Mouse (Mus musculus) brain, adult 10 weeks (tissue): ENCODE measurements around the gene Tpsab1. TPM values are rescaled to one million over a fixed set of nuclear protein-coding genes. Genes with fewer than 3 reads are reported as not detected.

Experiments
- polyA plus RNA-seq: library from polyadenylated mRNA; stranded (reverse); fragments of 350-450 nt; fragmentation: Illumina TruSeq; extraction: RNeasy Lipid Tissue Mini Kit (QIAGEN cat#74804); gene quantifications from one replicate; pipeline ENCODE4 v1.2.3, GENCODE M21; 2015; ENCODE audit warnings: low read depth, low replicate concordance

Gene Tpsab1
- not detected for polyA plus RNA-seq

GRCm38 (mm10) chr17:25345462-25345861 lies at the start of gene Tpsab1:
Gene Tpsab1, minus strand, starts transcription at chr17:25345562.

GRCm38 (mm10) chr17:25368973-25369372 lies 23.6 kb upstream of the Tpsab1 start, which contains the start of gene Tpsg1:
Gene Tpsg1, plus strand, starts transcription at chr17:25369273.

GRCm38 (mm10) chr17:25366005-25366404 lies 20.6 kb upstream of the Tpsab1 start, which contains the start of gene Tpsb2:
Gene Tpsb2, plus strand, starts transcription at chr17:25366305.

DNA sequence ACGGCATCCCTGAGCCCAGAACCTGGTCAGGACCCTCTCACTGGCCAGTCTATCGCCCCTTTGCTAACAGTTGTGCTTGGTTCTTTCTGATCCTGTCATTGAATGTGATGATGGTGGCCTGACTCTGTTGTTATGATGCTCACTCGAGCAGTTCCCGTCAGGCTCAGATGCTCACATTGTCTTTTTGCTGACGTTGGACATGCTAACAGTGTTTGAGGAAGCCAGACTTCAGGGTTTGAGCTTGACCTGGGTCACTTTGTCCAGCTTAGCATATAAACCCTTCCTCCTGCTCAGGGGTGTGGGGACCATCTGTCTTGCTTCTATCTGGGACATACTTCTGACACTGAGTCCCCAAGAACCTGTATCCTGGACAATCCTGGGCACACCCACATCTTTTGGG lies 27.0 kb downstream of the Tpsab1 start, which contains the start of gene Prss29:
Prss29 (plus strand) TSS at position 301 of the 400 bp plus-strand sequence.

GRCm38 (mm10) chr17:25308346-25308745 lies 37.0 kb downstream of the Tpsab1 start, which contains the start of gene Prss28:
Gene Prss28, plus strand, starts transcription at chr17:25308646.

GRCm38 (mm10) chr17:25298094-25298493 lies 47.3 kb downstream of the Tpsab1 start, which contains the start of gene Prss34:
Gene Prss34, plus strand, starts transcription at chr17:25298394.

Other genes with a start within 250 kb of the Tpsab1 start
- gene Telo2, start 229.6 kb downstream of the Tpsab1 start, polyA plus RNA-seq: 26.7 TPM
- not detected for gene Ptx4, start 224.8 kb downstream of the Tpsab1 start, polyA plus RNA-seq
- gene Clcn7, start 212.2 kb downstream of the Tpsab1 start, polyA plus RNA-seq: 34.5 TPM
- not detected for gene Ccdc154, start 183.1 kb downstream of the Tpsab1 start, polyA plus RNA-seq
- not detected for gene Gm38655, start 170.1 kb downstream of the Tpsab1 start, polyA plus RNA-seq
- gene BC003965, start 161.0 kb downstream of the Tpsab1 start, polyA plus RNA-seq: 24.5 TPM
- 35.6 TPM for gene Unkl, start 157.2 kb downstream of the Tpsab1 start, polyA plus RNA-seq
- gene Gnptg, start 105.4 kb downstream of the Tpsab1 start, polyA plus RNA-seq: 127 TPM
- gene Tsr3, start 105.4 kb downstream of the Tpsab1 start, polyA plus RNA-seq: 33.2 TPM
- gene Baiap3, start 89.2 kb downstream of the Tpsab1 start, polyA plus RNA-seq: 27.7 TPM
- gene Ube2i, start 70.9 kb downstream of the Tpsab1 start, polyA plus RNA-seq: 197 TPM
- not detected for gene Prss34, start 47.2 kb downstream of the Tpsab1 start, polyA plus RNA-seq
- not detected for gene Prss28, start 36.9 kb downstream of the Tpsab1 start, polyA plus RNA-seq
- not detected for gene Prss29, start 26.9 kb downstream of the Tpsab1 start, polyA plus RNA-seq
- 0.45 TPM for gene Tpsb2, start 20.7 kb upstream of the Tpsab1 start, polyA plus RNA-seq
- gene Tpsg1, start 23.7 kb upstream of the Tpsab1 start, polyA plus RNA-seq: not detected
- 24.6 TPM for gene Cacna1h, start 88.2 kb upstream of the Tpsab1 start, polyA plus RNA-seq
- 0.89 TPM for gene Tekt4, start 109.1 kb upstream of the Tpsab1 start, polyA plus RNA-seq
- 0.22 TPM for gene Sstr5, start 151.7 kb upstream of the Tpsab1 start, polyA plus RNA-seq
- 37.3 TPM for gene Sox8, start 225.1 kb upstream of the Tpsab1 start, polyA plus RNA-seq
- 17.9 TPM for gene Lmf1, start 233.5 kb upstream of the Tpsab1 start, polyA plus RNA-seq